Mouse (Mus musculus): ENCODE results near the gene Capn12. TPM values are rescaled to one million over a fixed set of nuclear protein-coding genes. Genes with fewer than 3 reads are reported as not detected.

The Capn12 gene
- polyA plus RNA-seq (2014; fragmentation: Illumina TruSeq; extraction: RNeasy Lipid Tissue Mini Kit (QIAGEN cat#74804); ENCODE audit: low read depth, low replicate concordance): not detected

DNA sequence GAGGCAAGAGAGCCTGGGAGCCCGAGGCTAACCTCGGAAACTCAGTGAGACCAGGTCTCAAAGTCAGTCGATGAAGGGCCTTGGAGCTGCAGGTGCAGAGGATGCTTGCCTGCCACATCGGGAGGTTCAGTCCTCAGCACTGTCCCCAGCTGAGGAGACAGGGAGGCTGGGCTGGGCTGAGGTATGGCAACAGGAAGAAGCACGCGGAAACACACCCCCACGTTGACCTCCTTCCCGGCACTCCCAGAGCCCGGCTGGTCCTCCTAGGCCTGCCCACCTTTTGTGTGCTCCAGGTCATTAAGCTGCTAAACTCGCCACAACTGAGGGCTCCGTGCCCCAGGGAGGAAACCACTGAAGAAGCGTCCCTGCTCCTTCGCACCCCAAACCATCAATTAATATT, at the start of gene Capn12:
Capn12 (plus strand) TSS at position 224 of the 400 bp plus-strand sequence.

DNA sequence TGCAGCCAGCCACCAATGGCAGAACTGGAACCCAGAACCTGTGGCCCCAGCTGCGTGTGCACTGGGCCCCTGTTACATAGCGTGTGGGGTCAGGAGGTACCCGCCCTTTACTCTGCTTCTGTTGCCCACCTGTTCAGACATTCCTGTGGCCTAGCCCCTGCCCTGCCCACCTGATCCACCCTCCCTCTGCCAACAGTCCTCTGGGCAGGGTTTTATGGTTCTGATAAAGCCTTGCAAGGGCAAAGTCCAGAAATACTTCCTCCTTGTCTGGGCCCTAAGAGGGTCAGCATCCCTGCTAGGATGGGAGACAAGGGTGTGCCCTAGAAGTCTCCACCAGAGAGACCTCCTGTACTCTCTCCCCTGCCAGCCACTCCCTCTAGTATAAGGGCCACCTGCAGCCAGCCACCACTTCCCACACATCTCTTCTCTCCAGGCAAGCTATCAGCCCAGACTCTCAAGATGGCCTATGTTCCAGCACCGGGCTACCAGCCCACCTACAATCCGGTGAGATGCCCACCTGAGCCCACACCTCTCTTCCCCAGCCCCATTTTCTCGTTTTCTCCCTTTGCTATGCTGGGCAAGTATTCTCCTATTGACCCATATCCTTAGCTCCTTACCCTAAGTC, 47.4 kb upstream of the Capn12 start, which contains the start of gene Lgals4:
Lgals4 (plus strand) TSS at position 132 of the 625 bp plus-strand sequence.

DNA sequence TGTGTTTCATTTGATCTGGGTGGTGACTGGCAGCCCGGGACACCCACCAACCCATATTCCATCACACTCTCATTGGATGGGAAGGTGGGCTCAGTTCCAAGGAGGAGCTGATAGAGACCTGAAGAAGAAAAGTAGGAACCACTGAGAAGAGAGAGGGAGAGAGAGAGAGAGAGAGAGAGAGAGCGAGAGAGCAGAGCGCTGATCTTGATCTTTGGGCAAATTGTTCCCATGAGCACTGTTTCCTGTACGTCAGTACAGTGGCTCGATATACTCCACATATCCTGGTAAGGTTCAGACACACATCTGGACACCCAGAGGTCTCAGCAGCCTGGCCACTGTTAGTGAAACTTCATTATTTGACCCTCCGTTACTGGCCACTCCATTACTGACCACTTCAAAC, 17.7 kb upstream of the Capn12 start, which contains the start of gene Lgals7:
Lgals7 (plus strand) TSS at position 314 of the 400 bp plus-strand sequence.

Other genes starting within 250 kb of the Capn12 start
- 2.9 TPM for gene Fbxo27, start 188.6 kb upstream of the Capn12 start, polyA plus RNA-seq (2014; fragmentation: Illumina TruSeq; extraction: RNeasy Lipid Tissue Mini Kit (QIAGEN cat#74804); ENCODE audit: low read depth, low replicate concordance)
- gene Fbxo17, start 164.6 kb upstream of the Capn12 start, polyA plus RNA-seq (2014; fragmentation: Illumina TruSeq; extraction: RNeasy Lipid Tissue Mini Kit (QIAGEN cat#74804); ENCODE audit: low read depth, low replicate concordance): 3.1 TPM
- gene Mrps12, start 139.6 kb upstream of the Capn12 start, polyA plus RNA-seq (2014; fragmentation: Illumina TruSeq; extraction: RNeasy Lipid Tissue Mini Kit (QIAGEN cat#74804); ENCODE audit: low read depth, low replicate concordance): 15.1 TPM
- gene Sars2, start 139.4 kb upstream of the Capn12 start, polyA plus RNA-seq (2014; fragmentation: Illumina TruSeq; extraction: RNeasy Lipid Tissue Mini Kit (QIAGEN cat#74804); ENCODE audit: low read depth, low replicate concordance): 0.18 TPM
- gene Ccer2, start 125.2 kb upstream of the Capn12 start, polyA plus RNA-seq (2014; fragmentation: Illumina TruSeq; extraction: RNeasy Lipid Tissue Mini Kit (QIAGEN cat#74804); ENCODE audit: low read depth, low replicate concordance): not detected
- 29.9 TPM for gene Sirt2, start 114.7 kb upstream of the Capn12 start, polyA plus RNA-seq (2014; fragmentation: Illumina TruSeq; extraction: RNeasy Lipid Tissue Mini Kit (QIAGEN cat#74804); ENCODE audit: low read depth, low replicate concordance)
- 2.9 TPM for gene Nfkbib, start 113.9 kb upstream of the Capn12 start, polyA plus RNA-seq (2014; fragmentation: Illumina TruSeq; extraction: RNeasy Lipid Tissue Mini Kit (QIAGEN cat#74804); ENCODE audit: low read depth, low replicate concordance)
- 0.66 TPM for gene Rinl, start 92.5 kb upstream of the Capn12 start, polyA plus RNA-seq (2014; fragmentation: Illumina TruSeq; extraction: RNeasy Lipid Tissue Mini Kit (QIAGEN cat#74804); ENCODE audit: low read depth, low replicate concordance)
- gene Hnrnpl, start 72.9 kb upstream of the Capn12 start, polyA plus RNA-seq (2014; fragmentation: Illumina TruSeq; extraction: RNeasy Lipid Tissue Mini Kit (QIAGEN cat#74804); ENCODE audit: low read depth, low replicate concordance): 205 TPM
- gene Ech1, start 56.2 kb upstream of the Capn12 start, polyA plus RNA-seq (2014; fragmentation: Illumina TruSeq; extraction: RNeasy Lipid Tissue Mini Kit (QIAGEN cat#74804); ENCODE audit: low read depth, low replicate concordance): 14.1 TPM
- 2.7 TPM for gene Lgals4, start 47.6 kb upstream of the Capn12 start, polyA plus RNA-seq (2014; fragmentation: Illumina TruSeq; extraction: RNeasy Lipid Tissue Mini Kit (QIAGEN cat#74804); ENCODE audit: low read depth, low replicate concordance)
- not detected for gene Lgals7, start 17.6 kb upstream of the Capn12 start, polyA plus RNA-seq (2014; fragmentation: Illumina TruSeq; extraction: RNeasy Lipid Tissue Mini Kit (QIAGEN cat#74804); ENCODE audit: low read depth, low replicate concordance)
- 5.4 TPM for gene Actn4, start 80.9 kb downstream of the Capn12 start, polyA plus RNA-seq (2014; fragmentation: Illumina TruSeq; extraction: RNeasy Lipid Tissue Mini Kit (QIAGEN cat#74804); ENCODE audit: low read depth, low replicate concordance)
- gene Eif3k, start 100.4 kb downstream of the Capn12 start, polyA plus RNA-seq (2014; fragmentation: Illumina TruSeq; extraction: RNeasy Lipid Tissue Mini Kit (QIAGEN cat#74804); ENCODE audit: low read depth, low replicate concordance): 19.4 TPM
- 0.78 TPM for gene Map4k1, start 100.6 kb downstream of the Capn12 start, polyA plus RNA-seq (2014; fragmentation: Illumina TruSeq; extraction: RNeasy Lipid Tissue Mini Kit (QIAGEN cat#74804); ENCODE audit: low read depth, low replicate concordance)
- 0.14 TPM for gene Ryr1, start 243.8 kb downstream of the Capn12 start, polyA plus RNA-seq (2014; fragmentation: Illumina TruSeq; extraction: RNeasy Lipid Tissue Mini Kit (QIAGEN cat#74804); ENCODE audit: low read depth, low replicate concordance)

All from testis, adult 10 weeks (tissue).